Mouse (Mus musculus): ENCODE measurements around the gene Dars. TPM values are rescaled to one million over a fixed set of nuclear protein-coding genes. Genes with fewer than 3 reads are reported as not detected.

The Dars gene
- polyA plus RNA-seq, 1 experiment from 2014 or later = 123 TPM

Other genes with a start within 250 kb of the Dars start
- 78.7 and 87.5 TPM in 2 replicates for gene Ubxn4, start 173.4 kb downstream of the Dars start, polyA plus RNA-seq (2015; fragmentation: Nextera tagmentation; extraction: Ambion mirVana)
- 0.05 and 0.50 TPM in 2 replicates for gene Lct, start 89.0 kb downstream of the Dars start, polyA plus RNA-seq (2015; fragmentation: Nextera tagmentation; extraction: Ambion mirVana)
- gene Mcm6, start 57.7 kb downstream of the Dars start, polyA plus RNA-seq (2015; fragmentation: Nextera tagmentation; extraction: Ambion mirVana) = 44.9 and 50.4 TPM in 2 replicates
- gene Cxcr4, start 174.9 kb upstream of the Dars start, polyA plus RNA-seq (2015; fragmentation: Nextera tagmentation; extraction: Ambion mirVana) = 4.0 and 5.6 TPM in 2 replicates

Measured in midbrain, embryonic 16.5 days (tissue).